Mouse (Mus musculus) heart, adult 2 months (tissue): Measurements from ENCODE around the gene Specc1.

Experiments
- CTCF ChIP-seq: fragments of 200-600 bp; IDR thresholded peaks from 2 replicates; pipeline ENCODE4 v1.8.1; 2022; ENCODE audit warnings: antibody characterized with exemption, mild to moderate bottlenecking, moderate library complexity
- EP300 ChIP-seq: fragments of 200-500 bp; IDR thresholded peaks from 2 replicates; pipeline ENCODE4 v1.6.1; 2011; ENCODE audit warnings: low read depth, low read length, control low read depth; ENCODE audit not compliant: insufficient read depth
- POLR2A ChIP-seq: fragments of 200-500 bp; IDR thresholded peaks from 2 replicates; pipeline ENCODE4 v1.6.1; 2011; ENCODE audit warnings: mild to moderate bottlenecking, low read depth, low read length, control low read depth; ENCODE audit not compliant: insufficient read depth

GRCm38 (mm10) chr11:61981285-61981684, 24.7 kb downstream of the Specc1 start:
- TF ChIP-seq POLR2A (no peak), CTCF (no peak), EP300 (no peak)
